Mouse (Mus musculus): Measurements from ENCODE around the gene Tmem51.

GRCm38 (mm10) chr4:141996880-141997279, 87.2 kb downstream of the Tmem51 start:
- no peak for TF ChIP-seq CTCF (IDR thresholded peaks at IDR 0.05; ENCODE audit: low read depth)
- TF ChIP-seq EP300 (optimal IDR thresholded peaks at IDR 0.05) = no peak

All from stomach, postnatal 0 days (tissue).